Mouse (Mus musculus): ENCODE results near the gene Gm28048. TPM values are rescaled to one million over a fixed set of nuclear protein-coding genes. Genes with fewer than 3 reads are reported as not detected.

Gm28048 gene
- total and polyA plus RNA-seq, 2 experiments from 2014 or later, result 2.7 TPM; not detected in 1

DNA sequence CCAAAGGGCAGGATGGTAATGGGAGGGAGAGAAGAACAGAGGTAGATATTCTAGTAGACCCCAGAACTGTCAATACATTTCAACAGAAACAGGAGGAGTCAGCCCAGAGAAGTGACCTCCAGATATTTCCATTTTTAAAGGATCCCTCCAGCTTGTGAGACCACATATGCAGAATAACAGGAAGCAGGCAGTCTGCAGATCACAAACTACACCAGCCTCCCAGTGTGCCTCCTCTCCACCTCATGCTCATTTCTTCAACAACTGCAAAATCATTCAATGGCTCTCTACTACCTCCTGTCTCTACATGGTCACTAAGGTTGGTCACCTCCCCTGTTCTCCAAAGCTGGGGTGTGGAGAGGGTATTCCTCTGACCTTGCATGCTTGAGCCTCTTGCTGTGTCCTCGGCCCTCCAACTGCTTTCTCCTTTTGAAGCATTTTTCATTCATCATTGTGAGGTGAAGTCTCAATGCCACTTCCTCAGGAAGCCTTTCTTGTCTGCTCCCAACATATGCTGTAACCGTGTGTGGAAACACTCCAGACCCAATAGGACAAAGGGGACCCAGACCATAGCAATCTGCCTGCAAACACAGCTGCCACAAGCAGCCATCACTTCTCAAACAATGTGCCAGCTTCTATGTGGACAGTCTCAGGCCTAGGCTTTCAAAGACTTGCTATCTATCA lies 128.3 kb downstream of the Gm28048 start:
- H3K27ac ChIP-seq (ENCODE audit: low read depth, low read length), result no peak overlapping the region
- no peaks in the 10 kb centered on the region for H3K36me3 ChIP-seq (ENCODE audit: insufficient read depth, low read length)
- ATAC-seq (ENCODE audit: low FRiP score), result no peak
- no peaks in the 10 kb centered on the region for H3K9me3 ChIP-seq (ENCODE audit: low read length)
- no peak for TF ChIP-seq CTCF (IDR thresholded peaks at IDR 0.05)
- no peak for DNase-seq (ENCODE audit: low spot score)
- H3K9ac ChIP-seq (replicated peaks; ENCODE audit: low read length, poor library complexity, severe bottlenecking), result no peak overlapping the region
- no peak overlapping the region for H3K4me3 ChIP-seq (ENCODE audit: low read depth, low read length)
- H3K4me2 ChIP-seq (ENCODE audit: low read depth, low read length, poor library complexity, severe bottlenecking), result no peak overlapping the region
- H3K27me3 ChIP-seq (ENCODE audit: insufficient read depth, low read length), result peaks cover 16% of the 10 kb centered on the region
- peaks cover 7% of the 10 kb centered on the region; the same call in 1 of the 2 replicates for H3K4me1 ChIP-seq (ENCODE audit: insufficient read depth, low read length)
- 58% methylated on average over 2 of the region's 2 CpGs for WGBS

DNA sequence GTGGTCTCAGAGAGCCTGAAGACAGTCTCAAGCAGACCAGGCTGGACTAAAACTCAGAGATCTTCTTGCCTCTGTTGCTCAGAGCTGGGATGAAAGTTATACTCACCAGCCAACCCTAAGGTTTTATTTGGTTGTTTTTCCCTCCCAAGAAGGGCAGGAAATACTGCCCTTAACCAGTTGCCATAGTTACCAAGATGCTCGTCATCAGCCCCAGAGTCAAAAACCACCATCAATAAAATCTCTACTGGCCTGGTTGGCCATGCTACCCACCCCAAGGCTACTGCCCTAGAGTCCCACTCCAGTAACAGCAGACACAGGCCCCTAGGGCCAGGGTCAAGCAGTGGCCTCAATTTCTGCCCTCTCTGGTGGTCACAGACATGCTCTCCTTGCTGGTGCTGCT lies 129.4 kb downstream of the Gm28048 start:
- no peak for ATAC-seq (ENCODE audit: low FRiP score)
- H3K4me3 ChIP-seq (ENCODE audit: low read depth, low read length), result no peak overlapping the region
- H3K9ac ChIP-seq (replicated peaks; ENCODE audit: low read length, poor library complexity, severe bottlenecking), result no peak overlapping the region
- no peaks in the 10 kb centered on the region for H3K9me3 ChIP-seq (ENCODE audit: low read length)
- H3K36me3 ChIP-seq (ENCODE audit: insufficient read depth, low read length), result no peaks in the 10 kb centered on the region
- no peaks in the 10 kb centered on the region for H3K4me1 ChIP-seq (ENCODE audit: insufficient read depth, low read length)
- H3K27ac ChIP-seq (ENCODE audit: low read depth, low read length), result no peak overlapping the region
- peaks cover 9% of the 10 kb centered on the region for H3K27me3 ChIP-seq (ENCODE audit: insufficient read depth, low read length)
- H3K4me2 ChIP-seq (ENCODE audit: low read depth, low read length, poor library complexity, severe bottlenecking), result no peak overlapping the region
- no peak for DNase-seq (ENCODE audit: low spot score)
- no peak for TF ChIP-seq CTCF (IDR thresholded peaks at IDR 0.05)
- WGBS, result 56% methylated on average over 1 of the region's 1 CpGs

DNA sequence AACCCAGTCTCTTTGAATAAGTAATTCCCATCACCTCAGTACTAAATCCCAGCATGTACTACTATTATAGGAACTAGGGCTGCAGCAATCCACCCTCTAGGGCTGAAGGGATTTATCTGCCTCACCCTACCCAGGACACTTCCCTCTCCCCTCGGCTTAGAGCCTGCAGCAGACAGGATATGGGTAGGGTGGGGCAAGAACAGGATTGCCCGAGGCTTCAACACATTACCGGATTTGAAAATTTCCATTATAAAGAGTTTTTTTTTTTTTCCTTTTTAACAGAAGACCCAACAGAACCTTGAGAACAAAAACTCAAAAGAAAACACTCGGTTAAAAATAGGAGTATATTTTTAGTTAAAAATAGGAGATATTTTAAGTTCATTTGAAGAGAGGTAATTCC lies 130.5 kb downstream of the Gm28048 start:
- DNase-seq (ENCODE audit: low spot score) (no peak), ATAC-seq (ENCODE audit: low FRiP score) (no peak)
- no peak for TF ChIP-seq CTCF (IDR thresholded peaks at IDR 0.05)
- Histone ChIP-seq H3K4me3 (ENCODE audit: low read depth, low read length) (no peak overlapping the region), H3K27me3 (ENCODE audit: insufficient read depth, low read length) (peaks cover under 1% of the 10 kb centered on the region; the same call in 1 of the 2 replicates), H3K4me1 (ENCODE audit: insufficient read depth, low read length) (no peaks in the 10 kb centered on the region), H3K27ac (ENCODE audit: low read depth, low read length) (no peak overlapping the region), H3K4me2 (ENCODE audit: low read depth, low read length, poor library complexity, severe bottlenecking) (no peak overlapping the region), H3K36me3 (ENCODE audit: insufficient read depth, low read length) (no peaks in the 10 kb centered on the region), H3K9me3 (ENCODE audit: low read length) (no peaks in the 10 kb centered on the region), H3K9ac (replicated peaks; ENCODE audit: low read length, poor library complexity, severe bottlenecking) (no peak overlapping the region)
- WGBS, result 33% methylated on average over 4 of the region's 4 CpGs

DNA sequence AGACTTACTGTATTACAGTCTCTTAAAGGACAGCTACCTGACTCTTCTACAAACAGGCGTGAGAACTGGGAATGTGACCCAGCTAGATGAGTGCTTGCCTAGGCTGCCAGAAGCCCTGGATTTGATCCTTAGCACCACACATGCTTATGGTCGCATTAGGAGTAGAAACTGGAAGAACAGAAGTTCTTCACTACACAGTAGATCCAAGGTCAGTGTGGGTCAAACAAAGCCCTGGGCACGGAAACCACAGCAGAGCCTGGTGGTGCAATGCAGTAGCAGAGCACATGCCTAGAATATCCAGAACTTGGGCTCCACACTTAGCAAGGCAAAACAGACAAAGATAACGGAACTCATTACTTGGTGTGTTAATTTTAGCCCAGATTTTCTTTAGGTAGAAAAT lies 131.8 kb downstream of the Gm28048 start:
- Histone ChIP-seq H3K9ac (replicated peaks; ENCODE audit: low read length, poor library complexity, severe bottlenecking) (no peak overlapping the region), H3K4me2 (ENCODE audit: low read depth, low read length, poor library complexity, severe bottlenecking) (no peak overlapping the region), H3K27ac (ENCODE audit: low read depth, low read length) (no peak overlapping the region), H3K36me3 (ENCODE audit: insufficient read depth, low read length) (no peaks in the 10 kb centered on the region), H3K4me3 (ENCODE audit: low read depth, low read length) (no peak overlapping the region), H3K4me1 (ENCODE audit: insufficient read depth, low read length) (no peaks in the 10 kb centered on the region), H3K9me3 (ENCODE audit: low read length) (no peaks in the 10 kb centered on the region), H3K27me3 (ENCODE audit: insufficient read depth, low read length) (no peaks in the 10 kb centered on the region)
- 92% methylated on average over 4 of the region's 4 CpGs for WGBS
- no peak for TF ChIP-seq CTCF (IDR thresholded peaks at IDR 0.05)
- DNase-seq (ENCODE audit: low spot score), result no peak
- ATAC-seq (ENCODE audit: low FRiP score), result no peak

DNA sequence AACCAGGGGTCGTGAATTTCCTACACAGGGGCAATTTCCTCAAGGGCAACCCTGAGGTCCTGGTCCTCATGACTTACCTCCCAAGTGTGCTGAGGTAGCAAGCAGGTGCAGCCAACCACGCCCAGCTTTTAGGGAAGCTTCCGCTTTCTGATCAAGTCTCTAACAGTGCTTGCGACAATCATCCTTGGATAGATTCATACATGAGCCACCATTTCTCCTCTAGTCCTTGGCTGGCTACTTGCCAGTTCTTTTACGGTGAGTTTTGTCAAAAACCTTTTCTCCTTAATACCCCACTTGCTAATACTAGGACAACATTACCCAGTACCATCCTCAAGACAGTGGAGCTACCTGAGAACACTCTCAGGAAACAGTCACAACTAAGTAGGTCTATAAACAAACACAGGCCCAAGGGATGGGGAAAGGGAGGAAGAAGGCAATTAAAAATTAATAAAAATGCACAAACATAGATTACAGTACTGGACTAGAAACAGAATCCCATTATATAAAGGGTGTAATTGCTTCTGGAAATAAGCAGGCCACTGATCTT lies 133.2 kb downstream of the Gm28048 start:
- H3K9ac ChIP-seq (replicated peaks; ENCODE audit: low read length, poor library complexity, severe bottlenecking), result no peak overlapping the region
- 84% methylated on average over 5 of the region's 5 CpGs for WGBS
- H3K27ac ChIP-seq (ENCODE audit: low read depth, low read length), result no peak overlapping the region
- ATAC-seq (ENCODE audit: low FRiP score) (no peak), DNase-seq (ENCODE audit: low spot score) (no peak)
- TF ChIP-seq CTCF (IDR thresholded peaks at IDR 0.05), result no peak
- H3K4me3 ChIP-seq (ENCODE audit: low read depth, low read length), result no peak overlapping the region
- no peak overlapping the region for H3K4me2 ChIP-seq (ENCODE audit: low read depth, low read length, poor library complexity, severe bottlenecking)
- H3K36me3 ChIP-seq (ENCODE audit: insufficient read depth, low read length), result no peaks in the 10 kb centered on the region
- no peaks in the 10 kb centered on the region for H3K27me3 ChIP-seq (ENCODE audit: insufficient read depth, low read length)
- no peaks in the 10 kb centered on the region for H3K4me1 ChIP-seq (ENCODE audit: insufficient read depth, low read length)
- no peaks in the 10 kb centered on the region for H3K9me3 ChIP-seq (ENCODE audit: low read length)

DNA sequence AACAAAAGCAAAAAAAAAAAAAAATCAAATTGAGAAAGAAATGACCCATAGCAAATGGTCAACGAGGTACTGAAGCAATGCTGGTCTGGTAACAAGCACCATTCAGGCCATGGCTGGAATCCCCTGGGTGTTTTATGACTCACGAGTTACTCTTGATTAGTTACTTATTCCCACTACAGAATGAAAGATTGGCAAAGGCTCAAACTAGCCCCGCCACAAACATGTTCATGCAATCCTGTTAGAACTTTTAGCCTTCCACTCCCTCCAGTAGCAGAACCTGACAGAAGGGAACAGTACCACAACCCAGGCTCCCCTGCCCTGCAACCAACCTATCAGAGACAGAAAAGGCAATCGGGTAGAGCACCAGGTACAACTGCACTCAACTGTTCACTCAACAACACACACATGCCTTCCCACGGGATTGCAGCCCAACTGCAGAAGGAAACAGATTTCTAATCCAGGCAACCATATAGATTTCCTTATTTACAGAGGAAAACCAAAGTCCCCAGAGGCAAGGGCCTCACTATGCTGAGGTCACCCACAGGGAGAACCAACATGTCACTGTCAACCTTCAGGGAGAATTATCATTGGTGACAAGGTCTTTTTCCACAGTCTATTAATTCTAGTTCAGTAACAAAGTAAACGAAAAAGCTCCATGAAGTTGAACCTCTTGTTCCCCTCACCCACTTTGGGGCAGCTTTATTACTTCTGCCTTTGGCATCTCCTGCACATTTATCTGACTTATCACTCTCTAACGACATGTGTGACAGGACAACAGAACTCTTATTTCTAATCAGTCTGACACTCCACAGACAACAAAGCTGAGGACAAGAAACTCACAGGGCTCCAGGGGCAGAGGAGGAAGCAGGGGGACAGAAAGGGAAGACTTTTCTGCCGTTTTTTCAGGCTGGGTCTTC lies 133.9 kb downstream of the Gm28048 start:
- no peak overlapping the region for H3K9ac ChIP-seq (replicated peaks; ENCODE audit: low read length, poor library complexity, severe bottlenecking)
- H3K36me3 ChIP-seq (ENCODE audit: insufficient read depth, low read length), result no peaks in the 10 kb centered on the region
- no peak for TF ChIP-seq CTCF (IDR thresholded peaks at IDR 0.05)
- WGBS, result 75% methylated on average over 8 of the region's 8 CpGs
- no peaks in the 10 kb centered on the region for H3K4me1 ChIP-seq (ENCODE audit: insufficient read depth, low read length)
- DNase-seq (ENCODE audit: low spot score) (no peak), ATAC-seq (ENCODE audit: low FRiP score) (no peak)
- no peak overlapping the region for H3K4me2 ChIP-seq (ENCODE audit: low read depth, low read length, poor library complexity, severe bottlenecking)
- no peaks in the 10 kb centered on the region for H3K9me3 ChIP-seq (ENCODE audit: low read length)
- no peak overlapping the region for H3K27ac ChIP-seq (ENCODE audit: low read depth, low read length)
- no peak overlapping the region for H3K4me3 ChIP-seq (ENCODE audit: low read depth, low read length)
- H3K27me3 ChIP-seq (ENCODE audit: insufficient read depth, low read length), result no peaks in the 10 kb centered on the region

Data from midbrain, postnatal 0 days (tissue).